Mouse (Mus musculus) hindbrain, embryonic 16.5 days (tissue): ENCODE measurements around the gene Gan. TPM values are rescaled to one million over a fixed set of nuclear protein-coding genes. Genes with fewer than 3 reads are reported as not detected.
A peak's percentile ranks its signal among the peaks of the same experiment; 100 is the strongest.

Experiments
- ATAC-seq: fragments of 200-750 bp; cut with Nextera tagmentation; 2 replicates; pipeline ENCODE4 v1.8.0; 2017; ENCODE audit warnings: moderate TSS enrichment, moderate library complexity
- H3K27ac ChIP-seq: fragments of 300-500 bp; sonication (generic); 2 replicates; pipeline ENCODE4 v1.5.1; 2014; ENCODE audit warnings: low read depth, mild to moderate bottlenecking, control low read depth, low read length, moderate library complexity
- H3K27me3 ChIP-seq: fragments of 300-500 bp; sonication (generic); replicated peaks from 2 replicates; pipeline ENCODE4 v1.6.1; 2014; ENCODE audit warnings: low read length; ENCODE audit not compliant: control insufficient read depth, insufficient read depth
- H3K36me3 ChIP-seq: fragments of 300-500 bp; sonication (generic); 2 replicates; pipeline ENCODE4 v1.6.1; 2014; ENCODE audit warnings: mild to moderate bottlenecking, low read length, moderate library complexity, mixed read lengths; ENCODE audit not compliant: control insufficient read depth, insufficient read depth
- H3K4me1 ChIP-seq: fragments of 300-500 bp; sonication (generic); 2 replicates; pipeline ENCODE4 v1.6.1; 2014; ENCODE audit warnings: low read depth, low read length; ENCODE audit not compliant: control insufficient read depth, insufficient read depth
- H3K4me2 ChIP-seq: fragments of 300-500 bp; sonication (generic); 2 replicates; pipeline ENCODE4 v1.6.1; 2014; ENCODE audit warnings: mild to moderate bottlenecking, low read length, control low read depth, moderate library complexity
- H3K4me3 ChIP-seq: fragments of 300-500 bp; sonication (generic); 2 replicates; pipeline ENCODE4 v1.5.1; 2014; ENCODE audit warnings: mild to moderate bottlenecking, low read length, control low read depth, moderate library complexity
- H3K9ac ChIP-seq: fragments of 300-500 bp; sonication (generic); 2 replicates; pipeline ENCODE4 v1.6.1; 2014; ENCODE audit warnings: low read depth, mild to moderate bottlenecking, control low read depth, low read length, moderate library complexity
- H3K9me3 ChIP-seq: fragments of 300-500 bp; sonication (generic); 2 replicates; pipeline ENCODE4 v1.6.1; 2014; ENCODE audit warnings: mild to moderate bottlenecking, low read length, moderate library complexity; ENCODE audit not compliant: control insufficient read depth
- WGBS: fragments of 180-500 bp; shearing (Covaris S2); extraction: QIAGEN DNeasy Blood & Tissue Kit; methylation state at CpG from one replicate; pipeline ENCODE4 v1.1.7; 2014; 5-methylcytosine and 5-hydroxymethylcytosine counted together
- polyA plus RNA-seq: library from polyadenylated mRNA; unstranded; fragments of >200 nt; fragmentation: Nextera tagmentation; extraction: Ambion mirVana; gene quantifications from 2 replicates; pipeline ENCODE4 v1.2.1, GENCODE M21; 2015

The Gan gene
- polyA plus RNA-seq, 1 experiment from 2014 or later: 2.8 TPM

DNA sequence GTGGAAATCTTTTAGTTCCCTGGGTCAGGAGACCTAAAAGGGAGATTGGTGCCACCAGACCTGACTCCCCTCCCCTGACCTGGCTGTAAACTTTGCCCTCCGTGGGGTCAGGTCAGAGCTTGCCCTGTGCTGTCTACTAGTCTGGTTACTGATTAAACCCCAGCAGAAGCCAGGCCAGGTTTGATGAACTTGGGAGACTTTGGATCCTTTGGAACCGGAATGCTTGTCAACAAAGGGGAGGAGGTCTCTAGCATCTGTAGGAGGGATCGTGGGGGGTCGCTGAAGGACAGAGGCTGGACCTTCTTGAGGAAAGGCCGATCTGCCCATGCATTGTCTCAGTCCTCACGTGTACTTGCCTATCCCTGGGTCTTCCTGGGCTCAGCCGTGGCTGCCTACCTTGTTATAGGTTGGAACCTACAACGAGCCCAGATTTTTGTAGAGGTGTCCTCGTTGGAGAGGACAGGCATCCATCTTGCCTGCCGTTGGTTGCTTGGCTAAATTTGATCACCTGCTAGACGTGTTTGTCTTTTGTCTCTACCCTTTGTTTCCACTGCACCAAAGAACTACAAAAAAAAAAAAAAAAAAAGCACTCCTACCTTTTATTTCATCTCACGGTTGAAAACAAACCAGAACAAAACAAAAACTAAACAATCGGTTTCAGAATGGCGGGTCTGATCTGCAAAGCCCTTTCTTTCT lies 102.4 kb downstream of the Gan start:
- peak overlapping the region; percentile 98 for H3K9ac ChIP-seq
- H3K4me1 ChIP-seq: peaks cover 32% of the 10 kb centered on the region
- no peak for ATAC-seq
- H3K9me3 ChIP-seq: no peaks in the 10 kb centered on the region
- H3K27ac ChIP-seq: peak overlapping the region; percentile 94
- WGBS: 7% methylated on average over 14 of the region's 14 CpGs
- H3K27me3 ChIP-seq: no peaks in the 10 kb centered on the region
- H3K36me3 ChIP-seq: no peaks in the 10 kb centered on the region
- H3K4me3 ChIP-seq: peak overlapping the region; percentile 64
- H3K4me2 ChIP-seq: peak overlapping the region; percentile 89

GRCm38 (mm10) chr8:117260930-117261475 lies 103.1 kb downstream of the Gan start:
- peaks cover 32% of the 10 kb centered on the region for H3K4me1 ChIP-seq
- peak overlapping the region; percentile 98 for H3K9ac ChIP-seq
- peak overlapping the region; percentile 94 for H3K27ac ChIP-seq
- peak overlapping the region; percentile 89 for H3K4me2 ChIP-seq
- ATAC-seq: no peak
- no peaks in the 10 kb centered on the region for H3K36me3 ChIP-seq
- 21% methylated on average over 14 of the region's 14 CpGs for WGBS
- peak overlapping the region; percentile 64 for H3K4me3 ChIP-seq
- H3K27me3 ChIP-seq: no peaks in the 10 kb centered on the region
- no peaks in the 10 kb centered on the region for H3K9me3 ChIP-seq

DNA sequence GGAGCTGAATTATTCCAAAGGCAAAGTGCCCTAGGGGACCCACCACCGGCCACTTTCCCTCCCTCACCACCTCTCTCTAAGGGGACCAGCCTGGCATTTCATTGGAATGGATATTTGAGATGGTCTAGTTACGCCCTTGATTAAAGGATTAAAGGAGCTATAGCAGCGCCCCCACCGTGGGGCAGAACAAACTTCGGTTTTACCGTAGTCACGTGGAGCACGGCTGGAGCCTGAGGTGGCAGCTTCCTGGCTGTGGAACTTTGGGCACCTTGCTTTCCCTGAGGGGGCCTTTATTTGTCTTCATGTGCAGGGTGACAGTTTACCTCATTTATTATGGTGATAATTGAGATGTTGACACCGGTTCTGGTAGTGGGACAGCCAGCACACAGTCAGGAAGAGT lies 103.8 kb downstream of the Gan start:
- H3K4me1 ChIP-seq: peaks cover 32% of the 10 kb centered on the region
- H3K4me2 ChIP-seq: peak overlapping the region; percentile 89
- H3K9me3 ChIP-seq: no peaks in the 10 kb centered on the region
- no peak overlapping the region for H3K27ac ChIP-seq
- H3K36me3 ChIP-seq: no peaks in the 10 kb centered on the region
- no peak overlapping the region for H3K9ac ChIP-seq
- WGBS: 27% methylated on average over 9 of the region's 9 CpGs
- H3K4me3 ChIP-seq: peak overlapping the region; percentile 64
- no peaks in the 10 kb centered on the region for H3K27me3 ChIP-seq
- no peak for ATAC-seq

GRCm38 (mm10) chr8:117262685-117263084 lies 104.8 kb downstream of the Gan start:
- 59% methylated on average over 8 of the region's 8 CpGs for WGBS
- H3K4me2 ChIP-seq: no peak overlapping the region
- peaks cover 32% of the 10 kb centered on the region for H3K4me1 ChIP-seq

GRCm38 (mm10) chr8:117263442-117263841 lies 105.5 kb downstream of the Gan start:
- Histone ChIP-seq H3K4me2 (no peak overlapping the region), H3K4me3 (no peak overlapping the region), H3K27me3 (no peaks in the 10 kb centered on the region), H3K27ac (no peak overlapping the region), H3K4me1 (peaks cover 32% of the 10 kb centered on the region), H3K9me3 (no peaks in the 10 kb centered on the region), H3K36me3 (no peaks in the 10 kb centered on the region), H3K9ac (no peak overlapping the region)
- WGBS: 77% methylated on average over 6 of the region's 6 CpGs
- ATAC-seq: no peak

More at GRCm38 (mm10) chr8:117262685-117263084, 104.8 kb downstream of the Gan start:
- Histone ChIP-seq H3K27ac (no peak overlapping the region), H3K4me3 (no peak overlapping the region), H3K36me3 (no peaks in the 10 kb centered on the region), H3K27me3 (no peaks in the 10 kb centered on the region), H3K9me3 (no peaks in the 10 kb centered on the region), H3K9ac (no peak overlapping the region)
- ATAC-seq: no peak

- peaks cover 24% of the 10 kb centered on the region for H3K4me1 ChIP-seq
Observed at GRCm38 (mm10) chr8:117265079-117265478, 107.1 kb downstream of the Gan start.

More at GRCm38 (mm10) chr8:117265079-117265478, 107.1 kb downstream of the Gan start:
- H3K4me3 ChIP-seq: no peak overlapping the region
- H3K9me3 ChIP-seq: no peaks in the 10 kb centered on the region
- H3K27me3 ChIP-seq: no peaks in the 10 kb centered on the region
- no peak overlapping the region for H3K9ac ChIP-seq
- no peak overlapping the region for H3K4me2 ChIP-seq
- H3K36me3 ChIP-seq: no peaks in the 10 kb centered on the region
- WGBS: 98% methylated on average over 5 of the region's 5 CpGs
- no peak overlapping the region for H3K27ac ChIP-seq
- no peak for ATAC-seq

Other genes starting within 250 kb of the Gan start
- 32.0 and 37.2 TPM in 2 replicates for gene Cmc2, start 236.7 kb upstream of the Gan start, polyA plus RNA-seq
- gene Cenpn, start 236.4 kb upstream of the Gan start, polyA plus RNA-seq: 9.5 and 10.4 TPM in 2 replicates
- gene Atmin, start 214.7 kb upstream of the Gan start, polyA plus RNA-seq: 17.9 and 22.4 TPM in 2 replicates
- gene 1700030J22Rik, start 179.2 kb upstream of the Gan start, polyA plus RNA-seq: 7.8 and 8.0 TPM in 2 replicates
- 105 and 119 TPM in 2 replicates for gene Gcsh, start 164.6 kb upstream of the Gan start, polyA plus RNA-seq
- gene Pkd1l2, start 75.7 kb upstream of the Gan start, polyA plus RNA-seq: 0.05 TPM in 2 replicates
- 0.35 and 0.41 TPM in 2 replicates for gene Bco1, start 62.3 kb upstream of the Gan start, polyA plus RNA-seq
- gene Cmip, start 98.9 kb downstream of the Gan start, polyA plus RNA-seq: 136 and 143 TPM in 2 replicates